28 mouse cellular contexts compared by ENCODE assay signal in the genomic region with DNA sequence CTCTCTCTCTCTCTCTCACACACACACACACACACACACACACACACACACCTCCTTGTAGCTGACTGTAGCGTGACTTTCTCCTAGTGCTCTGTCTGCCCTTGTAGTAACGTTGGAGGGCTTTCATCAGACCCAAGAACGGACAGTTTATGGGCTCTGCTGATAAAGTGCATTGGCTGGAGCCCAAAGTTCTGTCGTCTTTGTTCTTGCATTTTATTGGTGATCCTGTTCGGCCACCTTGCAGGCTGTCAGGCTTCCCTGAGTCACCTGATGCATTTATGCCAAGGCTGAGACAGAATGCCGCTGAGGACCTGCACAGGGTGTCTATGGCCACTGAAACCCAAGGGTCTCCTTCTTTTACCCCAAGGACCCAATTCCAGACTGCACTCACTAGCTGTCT. TPM values are rescaled to one million over a fixed set of nuclear protein-coding genes. Genes with fewer than 3 reads are reported as not detected.
DNase-seq lines count a peak whose midpoint lies in the region; ATAC-seq and TF ChIP-seq lines count a peak whose summit lies in the region.
"Had no signal": no experiment of that assay in that cellular context is flagged by ENCODE, and none has a peak within 500 bp of the region (broad histone marks: within the 10 kb centered on the region; RNA-seq: fewer than 3 reads in every experiment).

No protein-coding gene starts in this region.

- H3K27me3 ChIP-seq in lung, postnatal 0 days (replicated peaks; ENCODE audit: insufficient read depth, low read length) = peaks cover 18% of the 10 kb centered on the region; the same call in 1 of the 2 replicates

- no peaks in the 10 kb centered on the region for H3K36me3 ChIP-seq in lung, postnatal 0 days (ENCODE audit: insufficient read depth, low read length)
- H3K36me3 ChIP-seq: embryonic facial prominence, embryonic 15.5 days; forebrain, embryonic 10.5 days; G1E; limb, embryonic 10.5 days; midbrain, embryonic 12.5 days had no signal

- no peak for TF ChIP-seq CTCF in lung, postnatal 0 days (IDR thresholded peaks at IDR 0.05)

- TF ChIP-seq EP300 in lung, postnatal 0 days (IDR thresholded peaks at IDR 0.05) = no peak

- no peak overlapping the region for H3K27ac ChIP-seq in lung, postnatal 0 days (ENCODE audit: low read length)
- H3K27ac ChIP-seq: embryonic facial prominence, embryonic 15.5 days; forebrain, embryonic 10.5 days; hindbrain, embryonic 14.5 days; layer of hippocampus, adult 2 months; limb, embryonic 10.5 days; midbrain, embryonic 12.5 days had no signal

- no peak overlapping the region for H3K4me2 ChIP-seq in lung, postnatal 0 days (replicated peaks; ENCODE audit: low read depth, low read length)
- H3K4me2 ChIP-seq: embryonic facial prominence, embryonic 15.5 days; hindbrain, embryonic 14.5 days; midbrain, embryonic 12.5 days had no signal

- 0 out of 2 replicates have a peak, but pooled peaks cover 2% of the 10 kb centered on the region for H3K4me1 ChIP-seq in lung, postnatal 0 days (ENCODE audit: insufficient read depth, low read depth, low read length)

- 26% methylated on average over 6 of the region's 6 CpGs for WGBS in lung, postnatal 0 days

- ATAC-seq in megakaryocyte-erythroid progenitor cell, adult 5-6 weeks (replicated peaks; ENCODE audit: low FRiP score, low TSS enrichment, poor library complexity, severe bottlenecking) = peak; percentile 79
- no peak for ATAC-seq in lung, postnatal 0 days
- ATAC-seq: forebrain, postnatal 0 days had no signal

- peak; percentile 15 for DNase-seq in spleen, adult 12 weeks (ENCODE audit: low spot score)
- DNase-seq in spleen, adult 18-20 months = no peak
- DNase-seq in NIH3T3 (ENCODE audit: low read depth) = peak; percentile 8
- peak; percentile 21 for DNase-seq in adrenal gland, postnatal 25 days
- DNase-seq in kidney, adult 8-10 months = no peak
- DNase-seq in lung, postnatal 0 days (ENCODE audit: low spot score) = no peak
- DNase-seq: B cell, adult 2 months; cerebellum, adult 18-20 months; cerebellum, postnatal 25 days; forebrain, postnatal 0 days; heart, postnatal 4 days; kidney, adult 9 months; kidney, postnatal 25 days; liver; lung, postnatal 10 days; thymus, postnatal 14 days had no signal

- no peak overlapping the region for H3K9ac ChIP-seq in lung, postnatal 0 days (replicated peaks; ENCODE audit: low read depth)
- H3K9ac ChIP-seq: embryonic facial prominence, embryonic 15.5 days; forebrain, postnatal 0 days; hindbrain, embryonic 14.5 days; midbrain, embryonic 12.5 days had no signal

- no peak overlapping the region for H3K4me3 ChIP-seq in lung, postnatal 0 days (ENCODE audit: low read depth, low read length)
- H3K4me3 ChIP-seq: embryonic facial prominence, embryonic 15.5 days; forebrain, embryonic 10.5 days; layer of hippocampus, adult 2 months; limb, embryonic 10.5 days; midbrain, embryonic 12.5 days had no signal

- no peaks in the 10 kb centered on the region for H3K9me3 ChIP-seq in lung, postnatal 0 days (ENCODE audit: low read length)
- H3K9me3 ChIP-seq: limb, embryonic 10.5 days had no signal

RNA-seq across cellular contexts. Expression of a gene that starts 1.6 kb away (rescaled TPM):
- total RNA-seq in adrenal gland, postnatal 25 days (2021) = 0.49 TPM in 1 of 2 replicates, not detected in the other
- 1.4 and 5.6 TPM in 2 replicates for total RNA-seq in megakaryocyte-erythroid progenitor cell, adult 5-6 weeks (2014; fragmentation: Nextera tagmentation)
- total RNA-seq in megakaryocyte-erythroid progenitor cell, adult 5-6 weeks (2017) = 1.2 TPM in 2 replicates
- polyA plus RNA-seq in lung, postnatal 0 days (2015; fragmentation: Nextera tagmentation; extraction: Ambion mirVana) = not detected in 2 replicates
- total RNA-seq: CH12.LX; heart, postnatal 4 days; monocyte, adult 5-6 weeks; neutrophil, adult 5-6 weeks had no signal
- polyA plus RNA-seq: G1E; liver, embryonic 16.5 days had no signal

RNA-seq across cellular contexts. Expression of a gene that starts 53.5 kb away (rescaled TPM):
- total RNA-seq in adrenal gland, postnatal 25 days (2021) = 65.6 and 76.5 TPM in 2 replicates
- total RNA-seq in megakaryocyte-erythroid progenitor cell, adult 5-6 weeks (2014; fragmentation: Nextera tagmentation) = 107 and 112 TPM in 2 replicates
- 94.5 and 98.9 TPM in 2 replicates for total RNA-seq in megakaryocyte-erythroid progenitor cell, adult 5-6 weeks (2017)
- polyA plus RNA-seq in lung, postnatal 0 days (2015; fragmentation: Nextera tagmentation; extraction: Ambion mirVana) = 30.2 and 32.3 TPM in 2 replicates

Comparison
In these comparisons a context has a peak if more than half of its experiments do, and no peak if none do; other contexts are left out.
1. DNase-seq: peak in spleen, adult 12 weeks (single experiment), NIH3T3 (single experiment) and adrenal gland, postnatal 25 days (single experiment); none in spleen, adult 18-20 months (0 of 2), kidney, adult 8-10 months (0 of 2) and lung, postnatal 0 days (single experiment).